Mouse (Mus musculus) midbrain, embryonic 15.5 days (tissue): ENCODE results near the gene Fstl4. TPM values are rescaled to one million over a fixed set of nuclear protein-coding genes. Genes with fewer than 3 reads are reported as not detected.

Experiments
- ATAC-seq: fragments of 200-750 bp; cut with Nextera tagmentation; replicated peaks from 2 replicates; pipeline ENCODE4 v1.8.0; 2017; ENCODE audit warnings: moderate TSS enrichment
- H3K27ac ChIP-seq: fragments of 300-500 bp; sonication (generic); 2 replicates; pipeline ENCODE4 v1.5.1; 2015; ENCODE audit warnings: mild to moderate bottlenecking, inconsistent platforms
- H3K27me3 ChIP-seq: fragments of 300-500 bp; sonication (generic); replicated peaks from 2 replicates; pipeline ENCODE4 v1.6.1; 2015; ENCODE audit warnings: inconsistent platforms
- H3K36me3 ChIP-seq: fragments of 300-500 bp; sonication (generic); replicated peaks from 2 replicates; pipeline ENCODE4 v1.6.1; 2015; ENCODE audit warnings: inconsistent platforms
- H3K4me1 ChIP-seq: fragments of 300-500 bp; sonication (generic); 2 replicates; pipeline ENCODE4 v1.6.1; 2015; ENCODE audit warnings: inconsistent platforms
- H3K4me2 ChIP-seq: fragments of 300-500 bp; sonication (generic); 2 replicates; pipeline ENCODE4 v1.6.1; 2015; ENCODE audit warnings: inconsistent platforms, mild to moderate bottlenecking, moderate library complexity
- H3K4me3 ChIP-seq: fragments of 300-500 bp; sonication (generic); 2 replicates; pipeline ENCODE4 v1.5.1; 2015; ENCODE audit warnings: mild to moderate bottlenecking, inconsistent platforms
- H3K9ac ChIP-seq: fragments of 300-500 bp; sonication (generic); 2 replicates; pipeline ENCODE4 v1.6.1; 2015; ENCODE audit warnings: mild to moderate bottlenecking, inconsistent platforms
- H3K9me3 ChIP-seq: fragments of 300-500 bp; sonication (generic); 2 replicates; pipeline ENCODE4 v1.6.1; 2016; ENCODE audit warnings: inconsistent platforms
- WGBS: fragments of 180-500 bp; shearing (Covaris S2); methylation state at CpG from one replicate; pipeline ENCODE4 v1.1.7; 2015; ENCODE audit warnings: mixed read lengths; 5-methylcytosine and 5-hydroxymethylcytosine counted together
- polyA plus RNA-seq: library from polyadenylated mRNA; unstranded; fragments of >200 nt; fragmentation: Nextera tagmentation; extraction: Ambion mirVana; gene quantifications from 2 replicates; pipeline ENCODE4 v1.2.1, GENCODE M21; 2015

The Fstl4 gene
- polyA plus RNA-seq, 1 experiment from 2014 or later, result 11.5 TPM

- Histone ChIP-seq H3K9ac (no peak overlapping the region), H3K4me3 (no peak overlapping the region), H3K36me3 (no peaks in the 10 kb centered on the region), H3K4me1 (no peaks in the 10 kb centered on the region), H3K27ac (no peak overlapping the region), H3K27me3 (no peaks in the 10 kb centered on the region), H3K4me2 (no peak overlapping the region), H3K9me3 (no peaks in the 10 kb centered on the region)
- WGBS, result 95% methylated on average over 4 of the region's 4 CpGs
- no peak for ATAC-seq
These were observed 163.9 kb downstream of the Fstl4 start for GRCm38 (mm10) chr11:52928321-52928720.

GRCm38 (mm10) chr11:52939336-52940070 is 175.1 kb downstream of the Fstl4 start:
- Histone ChIP-seq H3K9me3 (no peaks in the 10 kb centered on the region), H3K27ac (no peak overlapping the region), H3K27me3 (no peaks in the 10 kb centered on the region), H3K36me3 (no peaks in the 10 kb centered on the region), H3K4me2 (no peak overlapping the region), H3K4me1 (no peaks in the 10 kb centered on the region), H3K9ac (no peak overlapping the region), H3K4me3 (no peak overlapping the region)
- ATAC-seq, result no peak
- 68% methylated on average over 12 of the region's 12 CpGs for WGBS

- H3K9ac ChIP-seq, result no peak overlapping the region
- 86% methylated on average over 6 of the region's 6 CpGs for WGBS
- ATAC-seq, result no peak
- no peak overlapping the region for H3K4me2 ChIP-seq
- H3K36me3 ChIP-seq, result no peaks in the 10 kb centered on the region
- H3K4me3 ChIP-seq, result no peak overlapping the region
- no peaks in the 10 kb centered on the region for H3K27me3 ChIP-seq
- H3K9me3 ChIP-seq, result no peaks in the 10 kb centered on the region
- no peak overlapping the region for H3K27ac ChIP-seq
- H3K4me1 ChIP-seq, result no peaks in the 10 kb centered on the region
These were observed 178.5 kb downstream of the Fstl4 start for GRCm38 (mm10) chr11:52942967-52943366.

GRCm38 (mm10) chr11:52954995-52955394 is 190.6 kb downstream of the Fstl4 start:
- 91% methylated on average over 3 of the region's 3 CpGs for WGBS
- no peak overlapping the region for H3K9ac ChIP-seq
- ATAC-seq, result no peak

GRCm38 (mm10) chr11:52968809-52969208 is 204.4 kb downstream of the Fstl4 start:
- H3K9ac ChIP-seq, result no peak overlapping the region
- H3K27me3 ChIP-seq, result no peaks in the 10 kb centered on the region
- 86% methylated on average over 9 of the region's 9 CpGs for WGBS
- H3K9me3 ChIP-seq, result no peaks in the 10 kb centered on the region
- no peak for ATAC-seq
- H3K27ac ChIP-seq, result no peak overlapping the region
- no peak overlapping the region for H3K4me3 ChIP-seq
- no peaks in the 10 kb centered on the region for H3K4me1 ChIP-seq
- H3K4me2 ChIP-seq, result no peak overlapping the region
- H3K36me3 ChIP-seq, result no peaks in the 10 kb centered on the region

More at GRCm38 (mm10) chr11:52954995-52955394, 190.6 kb downstream of the Fstl4 start:
- Histone ChIP-seq H3K4me1 (no peaks in the 10 kb centered on the region), H3K27me3 (no peaks in the 10 kb centered on the region), H3K27ac (no peak overlapping the region), H3K4me3 (no peak overlapping the region), H3K36me3 (no peaks in the 10 kb centered on the region), H3K4me2 (no peak overlapping the region), H3K9me3 (no peaks in the 10 kb centered on the region)

- H3K9me3 ChIP-seq, result no peaks in the 10 kb centered on the region
- no peak overlapping the region for H3K4me3 ChIP-seq
- no peak overlapping the region for H3K9ac ChIP-seq
- WGBS, result 80% methylated on average over 6 of the region's 6 CpGs
- no peak overlapping the region for H3K27ac ChIP-seq
- no peak for ATAC-seq
- no peak overlapping the region for H3K4me2 ChIP-seq
- no peaks in the 10 kb centered on the region for H3K4me1 ChIP-seq
- no peaks in the 10 kb centered on the region for H3K27me3 ChIP-seq
- no peaks in the 10 kb centered on the region for H3K36me3 ChIP-seq
These were observed 206.0 kb downstream of the Fstl4 start for GRCm38 (mm10) chr11:52970396-52970795.

GRCm38 (mm10) chr11:52986986-52987385 is 222.6 kb downstream of the Fstl4 start:
- WGBS, result 90% methylated on average over 8 of the region's 8 CpGs
- Histone ChIP-seq H3K4me2 (no peak overlapping the region), H3K4me3 (no peak overlapping the region), H3K36me3 (no peaks in the 10 kb centered on the region), H3K9ac (no peak overlapping the region), H3K27ac (no peak overlapping the region), H3K4me1 (no peaks in the 10 kb centered on the region), H3K27me3 (no peaks in the 10 kb centered on the region), H3K9me3 (no peaks in the 10 kb centered on the region)
- ATAC-seq, result no peak

GRCm38 (mm10) chr11:52994688-52995087 is 230.3 kb downstream of the Fstl4 start:
- WGBS, result 87% methylated on average over 5 of the region's 5 CpGs
- H3K4me2 ChIP-seq, result no peak overlapping the region

GRCm38 (mm10) chr11:52996434-52997093 is 232.1 kb downstream of the Fstl4 start:
- WGBS, result 78% methylated on average over 16 of the region's 16 CpGs
- no peak for ATAC-seq
- H3K36me3 ChIP-seq, result no peaks in the 10 kb centered on the region
- H3K4me3 ChIP-seq, result no peak overlapping the region
- H3K27ac ChIP-seq, result no peak overlapping the region
- no peaks in the 10 kb centered on the region for H3K9me3 ChIP-seq
- H3K27me3 ChIP-seq, result no peaks in the 10 kb centered on the region
- H3K4me2 ChIP-seq, result no peak overlapping the region
- H3K4me1 ChIP-seq, result 0 out of 2 replicates have a peak, but pooled peaks cover 2% of the 10 kb centered on the region
- no peak overlapping the region for H3K9ac ChIP-seq

More at GRCm38 (mm10) chr11:52994688-52995087, 230.3 kb downstream of the Fstl4 start:
- Histone ChIP-seq H3K27ac (no peak overlapping the region), H3K9ac (no peak overlapping the region), H3K9me3 (no peaks in the 10 kb centered on the region), H3K4me1 (0 out of 2 replicates have a peak, but pooled peaks cover 2% of the 10 kb centered on the region), H3K36me3 (no peaks in the 10 kb centered on the region), H3K27me3 (no peaks in the 10 kb centered on the region), H3K4me3 (no peak overlapping the region)
- ATAC-seq, result no peak

- ATAC-seq, result no peak
- H3K27ac ChIP-seq, result no peak overlapping the region
- H3K4me1 ChIP-seq, result 0 out of 2 replicates have a peak, but pooled peaks cover 2% of the 10 kb centered on the region
- WGBS, result 41% methylated on average over 4 of the region's 4 CpGs
- H3K9me3 ChIP-seq, result no peaks in the 10 kb centered on the region
- no peaks in the 10 kb centered on the region for H3K36me3 ChIP-seq
- H3K27me3 ChIP-seq, result no peaks in the 10 kb centered on the region
- H3K4me2 ChIP-seq, result no peak overlapping the region
- H3K4me3 ChIP-seq, result no peak overlapping the region
- H3K9ac ChIP-seq, result no peak overlapping the region
These were observed 233.0 kb downstream of the Fstl4 start for GRCm38 (mm10) chr11:52997421-52997820.

GRCm38 (mm10) chr11:53000226-53000625 is 235.8 kb downstream of the Fstl4 start:
- WGBS, result 85% methylated on average over 11 of the region's 11 CpGs
- Histone ChIP-seq H3K9me3 (no peaks in the 10 kb centered on the region), H3K4me3 (no peak overlapping the region), H3K36me3 (no peaks in the 10 kb centered on the region), H3K27ac (no peak overlapping the region), H3K27me3 (no peaks in the 10 kb centered on the region), H3K4me1 (0 out of 2 replicates have a peak, but pooled peaks cover 2% of the 10 kb centered on the region), H3K4me2 (no peak overlapping the region), H3K9ac (no peak overlapping the region)
- no peak for ATAC-seq

GRCm38 (mm10) chr11:53003361-53003760 is 238.9 kb downstream of the Fstl4 start:
- no peak overlapping the region for H3K9ac ChIP-seq
- no peak overlapping the region for H3K4me2 ChIP-seq
- no peaks in the 10 kb centered on the region for H3K27me3 ChIP-seq
- 71% methylated on average over 7 of the region's 7 CpGs for WGBS
- H3K27ac ChIP-seq, result no peak overlapping the region
- H3K4me3 ChIP-seq, result no peak overlapping the region
- no peaks in the 10 kb centered on the region for H3K36me3 ChIP-seq
- no peaks in the 10 kb centered on the region for H3K9me3 ChIP-seq
- no peaks in the 10 kb centered on the region for H3K4me1 ChIP-seq
- no peak for ATAC-seq

GRCm38 (mm10) chr11:53003811-53004210 is 239.4 kb downstream of the Fstl4 start:
- H3K9ac ChIP-seq, result no peak overlapping the region
- H3K27me3 ChIP-seq, result no peaks in the 10 kb centered on the region
- H3K9me3 ChIP-seq, result no peaks in the 10 kb centered on the region
- H3K27ac ChIP-seq, result no peak overlapping the region
- WGBS, result 90% methylated on average over 9 of the region's 9 CpGs
- no peaks in the 10 kb centered on the region for H3K4me1 ChIP-seq
- no peak for ATAC-seq
- no peak overlapping the region for H3K4me2 ChIP-seq
- H3K4me3 ChIP-seq, result no peak overlapping the region
- H3K36me3 ChIP-seq, result no peaks in the 10 kb centered on the region
